Mouse (Mus musculus): ENCODE results near the gene Mark3. TPM values are rescaled to one million over a fixed set of nuclear protein-coding genes. Genes with fewer than 3 reads are reported as not detected.

Gene Mark3
- polyA plus RNA-seq, 1 experiment from 2014 or later: 49.2 TPM

Other genes starting within 250 kb of the Mark3 start
- gene Cdc42bpb, start 196.8 kb upstream of the Mark3 start, polyA plus RNA-seq (2015; fragmentation: Nextera tagmentation; extraction: Ambion mirVana): 33.6 and 39.9 TPM in 2 replicates
- 1.3 and 4.5 TPM in 2 replicates for gene Lbhd2, start 167.7 kb upstream of the Mark3 start, polyA plus RNA-seq (2015; fragmentation: Nextera tagmentation; extraction: Ambion mirVana)
- gene Exoc3l4, start 157.5 kb upstream of the Mark3 start, polyA plus RNA-seq (2015; fragmentation: Nextera tagmentation; extraction: Ambion mirVana): 1.9 and 2.5 TPM in 2 replicates
- gene Tnfaip2, start 132.1 kb upstream of the Mark3 start, polyA plus RNA-seq (2015; fragmentation: Nextera tagmentation; extraction: Ambion mirVana): 0.63 and 0.84 TPM in 2 replicates
- gene Gm266, start 88.7 kb upstream of the Mark3 start, polyA plus RNA-seq (2015; fragmentation: Nextera tagmentation; extraction: Ambion mirVana): 0.23 and 1.1 TPM in 2 replicates
- gene Eif5, start 36.5 kb upstream of the Mark3 start, polyA plus RNA-seq (2015; fragmentation: Nextera tagmentation; extraction: Ambion mirVana): 549 and 607 TPM in 2 replicates
- gene Ckb, start 97.8 kb downstream of the Mark3 start, polyA plus RNA-seq (2015; fragmentation: Nextera tagmentation; extraction: Ambion mirVana): 1,407 and 1,413 TPM in 2 replicates
- gene Trmt61a, start 103.6 kb downstream of the Mark3 start, polyA plus RNA-seq (2015; fragmentation: Nextera tagmentation; extraction: Ambion mirVana): 9.8 and 12.6 TPM in 2 replicates
- 70.8 and 71.5 TPM in 2 replicates for gene Bag5, start 138.7 kb downstream of the Mark3 start, polyA plus RNA-seq (2015; fragmentation: Nextera tagmentation; extraction: Ambion mirVana)
- 47.2 and 48.3 TPM in 2 replicates for gene Apopt1, start 138.7 kb downstream of the Mark3 start, polyA plus RNA-seq (2015; fragmentation: Nextera tagmentation; extraction: Ambion mirVana)
- 460 and 493 TPM in 2 replicates for gene Klc1, start 184.3 kb downstream of the Mark3 start, polyA plus RNA-seq (2015; fragmentation: Nextera tagmentation; extraction: Ambion mirVana)
- 3.3 and 4.5 TPM in 2 replicates for gene Xrcc3, start 239.3 kb downstream of the Mark3 start, polyA plus RNA-seq (2015; fragmentation: Nextera tagmentation; extraction: Ambion mirVana)
- gene Zfyve21, start 239.6 kb downstream of the Mark3 start, polyA plus RNA-seq (2015; fragmentation: Nextera tagmentation; extraction: Ambion mirVana): 37.6 and 40.1 TPM in 2 replicates

Data from forebrain, embryonic 16.5 days (tissue).